Mouse (Mus musculus) heart, postnatal 4 days (tissue): ENCODE data around the gene Runx2. TPM values are rescaled to one million over a fixed set of nuclear protein-coding genes. Genes with fewer than 3 reads are reported as not detected.

Experiments
- DNase-seq: peaks from one replicate; pipeline ENCODE4 v3.0.0; 2021
- total RNA-seq, 2 experiments: library from RNA; stranded (reverse); gene quantifications; 2 replicates each; pipeline ENCODE4 v1.2.3; 2021

The Runx2 gene
- total RNA-seq, 2 experiments from 2014 or later = 0.25 to 0.50 TPM

DNA sequence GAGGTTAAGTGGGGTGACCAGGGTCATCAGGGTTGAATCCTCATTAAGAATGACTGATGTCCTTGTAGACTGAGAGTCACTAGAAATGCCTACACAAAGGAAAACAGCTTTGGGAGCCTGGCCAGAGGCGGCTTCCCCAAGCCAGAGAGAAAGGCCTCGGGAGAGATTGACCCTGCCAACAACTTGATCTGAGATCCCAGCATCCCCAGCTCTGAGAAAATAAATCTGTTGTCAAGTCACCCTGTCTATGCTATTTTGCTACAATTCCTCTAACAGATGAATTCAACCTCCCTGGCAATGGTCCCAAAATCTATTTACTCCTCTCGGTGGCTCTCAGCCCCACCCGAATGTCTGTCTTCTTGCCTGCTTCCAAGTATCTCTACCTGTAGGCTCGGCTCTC lies 291.7 kb downstream of the Runx2 start:
- peak; percentile 23 for DNase-seq

DNA sequence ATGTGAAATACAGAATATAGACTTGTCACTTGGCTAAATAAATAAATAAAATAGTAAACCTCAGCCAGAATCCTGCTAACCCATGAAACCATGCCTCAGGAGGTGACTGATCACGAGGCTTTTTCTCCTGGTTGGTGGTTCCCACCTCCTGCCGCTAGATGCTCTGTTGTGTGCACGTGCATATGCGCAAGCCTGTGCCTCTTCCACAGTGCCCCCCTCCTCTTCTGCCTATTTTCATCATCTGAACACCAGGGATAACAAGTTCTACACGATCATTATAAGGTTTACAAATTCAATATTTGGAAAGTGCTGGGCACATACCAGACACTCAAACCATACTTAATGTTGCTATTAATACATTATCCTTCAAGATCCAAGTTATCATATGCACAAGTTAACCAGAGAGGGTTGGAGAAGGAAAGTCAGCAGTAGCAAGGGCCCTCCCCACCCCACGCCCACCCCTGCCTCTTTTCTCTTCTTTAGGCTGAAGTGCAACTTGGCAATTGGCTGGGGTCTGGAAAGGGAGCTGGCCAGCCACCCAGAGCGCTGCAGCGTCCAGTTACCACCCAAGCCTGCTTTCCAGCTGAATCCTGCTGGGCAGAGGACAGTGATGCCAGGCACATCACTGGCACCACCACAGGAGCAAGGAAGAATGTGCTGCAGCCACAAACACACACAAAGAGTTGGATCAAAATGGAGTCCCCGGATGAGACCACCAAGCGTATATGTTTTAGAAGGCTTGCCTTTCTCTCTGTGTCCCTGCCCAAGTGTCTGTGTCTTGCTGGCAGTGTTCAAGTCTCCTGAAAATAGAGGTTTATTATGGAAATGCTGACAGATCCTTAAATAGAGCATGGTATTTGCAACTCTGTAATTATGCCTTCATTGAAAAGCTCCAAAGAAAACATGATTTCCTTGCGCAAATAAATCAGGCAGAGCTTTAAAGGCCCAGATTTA lies 294.2 kb downstream of the Runx2 start:
- DNase-seq = no peak

DNA sequence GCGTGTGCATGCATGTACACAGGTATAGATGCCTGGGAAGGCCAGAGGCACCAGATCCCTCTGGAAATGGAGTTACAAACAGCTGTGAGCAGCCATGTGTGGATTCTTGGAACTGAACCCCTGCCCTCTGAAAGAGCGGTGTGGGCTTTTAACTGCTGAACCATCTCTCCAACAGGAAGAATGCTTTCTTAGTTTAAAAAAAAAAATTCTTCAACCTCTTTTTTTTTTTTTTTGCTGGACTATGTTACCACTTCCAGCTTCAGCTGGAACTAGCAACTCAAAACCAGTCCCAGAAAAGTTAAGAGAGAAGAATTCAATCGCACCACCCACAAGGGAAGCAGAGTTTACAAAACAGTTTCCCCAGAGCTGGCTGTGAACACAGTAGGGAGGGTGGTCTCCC lies 295.2 kb downstream of the Runx2 start:
- no peak for DNase-seq

DNA sequence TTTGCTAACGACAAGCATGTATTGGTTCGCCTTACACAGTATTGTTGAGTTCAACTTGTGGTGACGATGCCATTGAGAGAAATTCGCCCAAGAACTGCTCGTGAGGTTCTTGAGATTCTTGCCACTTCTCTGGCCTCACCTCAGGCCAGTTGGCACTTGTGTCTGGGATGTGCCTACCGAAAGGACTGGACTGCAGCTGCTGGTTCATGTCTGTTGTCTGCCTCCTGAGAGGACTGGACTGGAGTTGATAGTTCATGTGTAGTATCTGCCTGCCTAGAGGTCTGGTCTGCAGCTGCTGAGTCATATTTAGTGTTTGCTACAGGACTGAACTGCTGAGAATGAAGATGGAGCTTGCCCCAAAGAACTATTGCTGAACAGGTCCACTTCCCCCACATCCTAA lies 296.4 kb downstream of the Runx2 start:
- no peak for DNase-seq

DNA sequence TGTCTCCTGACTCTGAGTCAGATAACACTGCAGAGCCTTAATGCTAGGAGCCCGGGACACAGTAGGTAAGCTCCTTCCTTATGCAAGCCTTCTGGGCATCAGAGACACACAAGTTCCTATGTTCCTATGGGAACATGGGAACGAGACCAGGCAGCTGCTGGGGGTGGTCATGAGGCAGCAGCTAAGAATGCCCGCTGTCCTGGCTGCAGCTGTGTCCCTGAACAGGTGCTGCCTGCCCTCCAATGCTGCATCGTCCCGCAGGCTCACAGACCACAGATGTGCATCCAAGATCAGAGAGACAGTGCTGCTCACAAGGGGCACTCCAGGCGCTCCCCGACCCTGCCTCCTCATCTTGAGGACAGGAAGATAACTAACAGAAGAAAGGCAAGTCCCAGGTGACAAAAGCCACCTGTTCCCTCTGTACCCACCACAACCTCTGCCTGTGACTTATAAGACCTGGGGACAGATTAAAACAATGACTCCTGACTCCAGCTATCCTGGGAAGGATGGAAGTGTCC lies 306.3 kb downstream of the Runx2 start:
- DNase-seq = no peak

DNA sequence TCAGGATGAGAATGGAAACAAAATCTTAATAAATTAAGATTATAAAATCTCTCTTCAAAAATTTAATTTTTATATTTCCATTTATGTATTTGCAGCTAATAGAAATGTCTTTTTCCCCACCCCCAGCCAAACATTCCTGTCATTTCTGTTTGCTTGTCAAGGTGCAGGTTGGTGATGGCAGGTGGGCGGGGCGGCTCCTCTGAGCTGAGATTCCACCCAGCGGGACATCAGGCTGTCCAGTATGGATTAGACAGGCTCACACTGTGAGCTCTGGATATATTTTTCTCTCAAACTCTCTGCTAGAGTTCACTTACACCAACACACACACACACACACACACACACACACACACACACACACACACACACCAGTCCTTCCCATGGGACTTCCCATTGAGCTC lies 306.9 kb downstream of the Runx2 start:
- DNase-seq = no peak

DNA sequence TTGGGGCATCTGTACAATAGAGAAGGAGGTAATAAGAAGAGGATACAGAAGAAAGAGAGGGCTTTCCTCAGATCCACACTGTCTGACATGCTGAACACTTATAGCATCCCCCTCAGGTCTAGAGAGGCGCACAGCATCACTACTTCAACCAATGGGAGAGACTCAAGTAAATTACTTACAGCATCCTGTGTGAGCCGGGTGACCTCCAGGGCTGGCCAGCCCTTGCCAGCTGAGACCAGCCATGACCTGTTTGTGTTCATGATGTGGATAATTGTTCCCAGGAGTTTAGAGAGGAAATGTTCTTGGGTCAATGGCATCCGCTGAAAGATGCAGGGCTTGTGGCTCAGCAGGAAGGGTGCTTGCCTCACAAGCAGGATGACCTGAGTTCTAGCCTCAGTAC lies 308.1 kb downstream of the Runx2 start:
- no peak for DNase-seq

DNA sequence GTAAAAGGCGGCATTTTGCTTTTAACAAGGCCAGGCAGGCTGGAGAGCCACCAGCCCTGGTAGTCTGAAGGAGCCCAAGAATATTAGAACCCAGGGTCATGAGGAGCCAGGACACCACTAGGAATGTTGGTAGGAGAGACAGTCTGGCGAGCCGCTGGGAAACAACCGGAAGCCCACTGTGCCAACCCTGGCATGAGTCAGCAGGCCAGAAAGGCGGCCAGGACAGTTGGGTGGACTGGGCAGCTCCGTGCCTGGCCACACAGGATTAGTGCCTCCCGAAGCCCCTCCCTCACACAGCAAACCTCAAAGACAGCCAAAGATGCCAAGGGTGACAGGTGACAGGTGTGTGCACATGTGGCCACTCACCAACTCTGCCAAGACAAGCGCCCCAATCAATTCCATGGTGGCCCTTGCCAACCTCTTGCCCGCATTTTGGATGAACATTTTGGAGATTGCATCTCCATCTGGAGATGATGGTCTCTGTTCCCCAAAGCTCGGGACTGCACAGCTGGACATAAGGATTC lies 309.7 kb downstream of the Runx2 start:
- DNase-seq = no peak

DNA sequence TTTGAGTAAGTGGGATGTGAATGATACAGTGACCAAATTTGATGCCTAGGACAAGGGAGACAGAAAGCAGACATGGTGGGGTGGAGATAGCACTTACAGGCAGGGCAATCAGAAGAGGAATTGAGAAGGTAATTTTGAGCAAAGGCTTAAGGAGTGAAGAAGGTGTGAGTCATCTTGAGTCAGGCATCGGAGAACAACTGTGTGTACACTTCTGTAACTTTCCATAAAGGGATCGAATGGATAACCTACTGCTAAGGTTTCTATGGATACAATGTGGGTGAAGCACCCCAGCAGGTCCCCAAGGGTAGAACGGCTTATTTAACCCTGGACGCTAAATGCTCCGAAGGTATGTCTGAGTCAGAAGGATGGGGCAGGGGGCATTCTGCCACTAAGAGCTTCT lies 312.4 kb downstream of the Runx2 start:
- no peak for DNase-seq

DNA sequence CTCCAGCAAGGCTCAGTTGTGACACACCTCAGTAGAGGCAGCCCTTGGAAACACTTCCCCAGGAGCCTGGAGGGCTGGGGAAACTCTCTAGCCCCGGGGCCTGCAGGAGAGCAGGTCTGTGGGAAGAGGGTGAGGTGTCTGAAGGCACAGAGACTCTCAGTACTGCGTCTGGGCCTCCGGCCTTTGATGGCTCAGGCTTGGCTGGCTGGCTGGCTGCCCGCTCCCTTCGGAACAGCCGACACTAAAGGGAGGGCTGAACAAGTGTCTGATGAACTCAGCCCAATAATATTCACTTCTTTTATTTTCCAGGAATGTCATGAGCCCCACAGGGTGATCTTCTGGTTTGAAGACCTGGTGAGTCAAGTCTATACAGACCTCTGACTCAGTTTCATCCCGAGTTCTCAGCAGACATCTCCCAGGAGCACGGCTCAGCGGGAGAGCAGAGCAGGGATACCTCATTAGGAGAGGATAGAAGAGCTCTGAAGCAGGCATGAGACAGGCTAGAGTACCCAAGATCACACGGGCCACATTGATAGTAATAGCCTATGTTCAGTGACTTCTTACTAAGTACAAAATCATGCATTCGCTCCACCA lies 314.2 kb downstream of the Runx2 start:
- DNase-seq = peak; percentile 63

DNA sequence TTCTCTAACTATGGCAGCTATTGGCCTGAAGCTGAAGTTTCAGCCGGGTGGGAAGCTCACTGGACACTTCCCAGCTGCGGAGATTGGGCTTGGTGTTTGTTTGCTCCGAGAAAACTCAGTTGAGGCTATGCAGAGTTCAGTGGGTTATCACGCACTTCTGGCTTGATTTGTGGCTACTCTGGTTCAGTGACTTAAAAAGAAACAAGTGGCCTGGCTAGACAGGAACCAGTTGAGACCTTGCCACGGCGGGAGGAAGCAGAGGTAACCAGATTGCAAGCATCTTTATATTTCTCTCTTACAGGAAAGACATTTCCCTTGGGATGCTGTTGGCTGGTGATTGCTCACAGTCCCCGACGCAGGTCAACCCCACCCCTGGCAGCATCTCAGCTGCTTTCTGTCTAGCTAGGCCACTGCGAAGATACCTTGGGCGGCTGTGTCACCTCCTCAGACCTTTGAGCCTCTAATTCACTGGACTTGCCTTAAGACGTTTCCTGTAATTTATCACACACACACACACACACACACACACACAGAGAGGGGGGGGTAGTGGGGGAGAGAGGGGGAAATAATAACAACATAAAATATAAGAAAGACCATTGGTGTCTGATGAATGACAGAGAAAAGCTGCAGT lies 324.3 kb downstream of the Runx2 start:
- DNase-seq = no peak

DNA sequence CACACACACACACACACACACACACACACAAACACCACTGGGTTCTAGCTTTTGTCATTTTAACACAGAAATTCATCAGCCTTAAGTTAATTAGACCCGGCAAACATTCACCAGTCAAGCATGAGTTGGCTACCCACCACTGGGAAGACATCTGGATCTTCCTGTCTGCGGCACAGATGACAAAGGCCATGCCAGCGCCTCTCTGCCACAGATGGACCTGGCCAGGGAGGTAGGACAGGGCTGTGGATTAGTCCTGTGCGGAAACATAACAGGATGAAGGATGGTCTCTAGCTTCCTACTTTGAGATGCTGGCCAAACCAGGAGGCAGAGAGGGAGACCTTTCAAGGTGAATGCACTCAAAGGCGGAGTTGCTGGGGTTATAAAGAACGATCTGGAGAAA lies 325.3 kb downstream of the Runx2 start:
- DNase-seq = no peak

DNA sequence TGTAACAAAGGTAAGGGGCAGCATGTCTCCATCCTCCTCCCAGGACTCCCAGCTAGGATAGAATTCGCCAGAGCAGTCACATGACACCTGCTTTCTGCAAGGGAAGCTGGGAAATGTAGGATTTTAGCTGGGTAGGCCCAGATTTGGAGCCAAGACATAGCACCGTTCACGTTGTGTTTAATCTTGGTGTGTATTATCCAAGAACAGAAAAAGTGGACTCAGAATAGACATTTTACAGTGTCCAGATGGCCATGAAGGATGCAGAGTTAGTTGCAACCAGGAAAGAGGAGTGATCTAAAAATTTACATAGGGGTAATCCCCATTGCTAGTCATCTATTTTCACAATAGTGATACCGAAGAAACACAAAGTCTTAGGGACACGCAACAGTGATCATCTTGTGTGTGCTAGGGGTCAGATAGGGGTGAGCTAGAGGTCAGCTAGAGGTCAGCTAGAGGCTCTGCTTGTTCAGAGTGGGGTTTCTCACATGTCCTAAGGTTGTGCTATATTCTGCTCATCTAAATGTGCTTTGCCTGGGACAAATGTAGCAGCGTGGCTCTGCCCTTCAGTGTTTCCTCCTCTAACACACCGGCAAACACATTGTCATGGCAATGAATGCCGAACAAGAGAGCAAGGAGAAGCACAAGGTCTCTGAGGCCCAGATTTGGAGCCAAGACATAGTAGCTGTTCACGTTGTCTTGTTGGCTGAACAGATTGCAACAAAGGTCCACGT lies 326.9 kb downstream of the Runx2 start:
- no peak for DNase-seq

DNA sequence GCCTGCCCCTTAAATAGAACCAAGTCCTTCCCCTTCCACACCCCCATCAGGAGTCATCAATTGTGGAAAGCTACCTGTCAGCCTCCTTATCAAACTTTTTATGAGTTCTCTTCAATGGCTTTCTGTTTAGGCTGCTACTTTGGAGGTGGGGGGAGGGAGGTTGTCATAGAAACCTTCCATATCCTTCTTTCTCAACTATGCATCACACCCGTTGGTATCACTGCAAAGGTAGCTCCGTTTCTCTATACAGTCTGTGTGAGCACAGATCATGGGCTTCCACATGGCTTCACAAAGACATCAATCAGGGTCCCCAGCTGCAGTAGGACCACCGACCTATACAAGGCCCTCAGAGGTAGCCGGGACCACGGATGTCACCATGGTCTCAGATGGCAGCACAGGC lies 329.3 kb downstream of the Runx2 start:
- DNase-seq = no peak

DNA sequence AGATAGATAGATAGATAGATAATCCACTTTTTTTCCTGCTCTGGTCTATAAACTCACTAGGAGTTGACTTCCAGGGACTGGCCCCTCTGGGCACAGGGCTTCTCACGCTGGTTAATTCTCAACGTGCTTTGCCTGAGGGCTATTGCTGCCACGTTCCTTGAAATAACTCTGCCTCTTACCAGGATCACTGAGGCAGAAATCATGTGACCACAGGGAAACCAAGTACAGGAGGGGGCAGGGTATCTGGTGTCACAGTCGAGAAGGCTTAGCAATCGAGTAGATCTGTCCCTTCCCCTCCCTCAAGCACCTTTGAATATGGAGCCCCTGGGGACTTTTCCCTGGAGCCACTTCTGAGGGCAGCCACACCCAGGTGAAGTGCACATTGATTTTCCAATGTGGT lies 334.7 kb downstream of the Runx2 start:
- no peak for DNase-seq

DNA sequence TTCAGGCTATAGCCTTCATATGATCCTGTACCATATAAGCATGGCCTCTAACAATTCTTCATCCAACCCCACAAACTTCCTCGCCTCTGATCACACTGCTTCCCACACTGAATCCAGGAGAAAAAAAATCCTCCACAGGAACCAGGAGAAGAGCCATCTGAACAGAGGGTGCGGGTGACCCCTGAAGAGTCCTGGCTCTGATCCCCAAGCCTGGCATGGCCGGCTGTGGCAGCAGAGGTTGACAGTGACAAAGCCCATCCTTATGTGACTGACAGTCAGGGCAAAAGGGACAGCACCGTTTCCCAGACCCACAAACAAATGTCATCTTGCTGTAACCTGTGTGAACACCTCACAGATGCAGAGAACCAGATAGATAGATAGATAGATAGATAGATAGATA lies 335.1 kb downstream of the Runx2 start:
- DNase-seq = no peak

DNA sequence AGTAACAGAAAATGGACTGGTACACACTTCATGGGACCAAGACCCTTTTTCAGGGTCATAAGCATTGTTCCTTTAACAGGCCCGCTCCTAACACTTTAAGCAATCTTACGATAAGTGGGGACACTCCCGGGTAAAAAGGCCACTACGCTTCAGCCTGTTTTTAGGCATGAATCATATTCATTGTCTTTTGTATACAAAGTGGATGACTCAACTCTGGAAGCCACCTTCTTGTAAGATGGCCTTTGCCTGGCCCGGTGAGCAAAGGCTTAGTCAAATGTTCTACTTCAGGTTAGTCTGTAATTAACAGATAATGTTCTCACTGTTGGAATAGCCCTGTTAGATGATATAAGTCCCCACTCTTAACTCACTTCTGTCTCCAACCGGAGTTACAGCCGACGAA lies 338.7 kb downstream of the Runx2 start:
- no peak for DNase-seq

DNA sequence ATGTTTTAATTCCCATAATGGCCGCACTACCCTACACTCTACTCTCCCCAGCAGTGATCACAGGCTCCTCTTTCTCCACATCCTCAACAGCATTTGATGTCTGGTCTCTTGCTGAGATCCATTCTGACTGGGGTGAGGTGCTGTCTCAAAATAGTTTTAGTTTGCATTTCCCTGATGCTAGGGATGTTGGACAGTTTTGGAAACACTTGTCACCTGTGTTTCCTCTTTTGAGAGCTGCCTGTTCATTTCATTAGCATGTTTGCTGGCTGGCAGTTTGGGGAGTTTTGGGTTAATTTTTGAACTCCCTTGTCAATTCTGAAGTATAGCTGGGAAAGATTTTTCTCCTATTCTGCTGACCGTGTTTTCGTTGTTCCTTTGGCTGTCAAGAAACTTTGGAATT lies 340.3 kb downstream of the Runx2 start:
- no peak for DNase-seq

DNA sequence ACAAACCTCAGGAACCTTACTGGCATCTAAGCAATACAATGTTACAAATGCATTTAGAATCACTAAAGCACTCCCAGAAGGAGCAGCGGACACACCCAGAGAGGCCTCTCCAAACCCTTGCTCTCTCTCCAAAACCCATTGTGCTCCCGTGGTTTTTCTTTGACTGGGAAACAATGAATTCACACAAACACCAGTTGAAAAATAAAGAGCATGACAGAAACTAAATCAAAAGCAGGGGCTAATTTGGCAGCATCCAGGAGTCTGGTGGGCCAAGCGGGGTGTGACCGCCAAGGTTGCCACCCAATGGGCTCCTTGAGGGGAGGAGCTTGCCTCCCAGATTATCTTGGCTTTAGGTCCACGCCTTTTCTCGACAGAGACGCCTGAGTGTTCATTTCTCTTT lies 341.9 kb downstream of the Runx2 start:
- no peak for DNase-seq

DNA sequence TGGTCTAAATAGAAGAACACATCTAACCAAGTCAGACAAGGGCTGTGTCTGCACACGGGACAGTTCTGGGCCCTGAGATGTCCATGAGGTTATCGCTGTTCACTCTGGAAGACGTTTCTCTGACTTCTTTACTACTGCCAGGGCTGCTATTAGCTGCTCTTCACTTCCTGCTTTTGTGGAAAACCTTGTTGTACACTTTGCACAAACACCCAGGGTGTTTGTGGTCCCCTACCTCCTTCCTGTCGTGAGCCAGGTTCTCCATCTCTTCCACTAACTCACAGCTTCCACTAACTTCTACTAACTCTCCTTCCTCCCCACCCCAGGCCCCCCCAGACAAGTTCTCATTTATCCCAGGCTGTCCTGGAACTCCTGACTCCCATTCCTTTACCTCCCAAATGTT lies 350.9 kb downstream of the Runx2 start:
- DNase-seq = no peak

DNA sequence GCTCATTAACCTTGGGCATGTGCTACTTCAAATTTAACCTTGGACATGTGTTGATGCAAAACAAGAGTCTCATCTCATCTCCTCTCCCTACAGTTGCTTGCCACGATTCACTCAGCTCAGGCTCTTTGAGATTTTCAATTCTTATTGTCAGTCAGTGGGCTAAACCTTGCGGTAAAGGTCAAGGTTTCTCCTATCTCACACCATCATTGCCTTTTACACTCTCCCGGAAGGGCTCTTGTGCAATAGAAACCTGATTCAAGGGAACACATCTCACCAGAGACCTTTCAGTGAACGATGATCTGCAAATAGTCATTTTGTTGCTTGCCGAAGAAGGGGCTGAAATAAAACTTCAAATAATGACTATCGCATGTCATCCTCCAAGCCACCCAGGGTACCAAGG lies 354.4 kb downstream of the Runx2 start:
- DNase-seq = no peak

DNA sequence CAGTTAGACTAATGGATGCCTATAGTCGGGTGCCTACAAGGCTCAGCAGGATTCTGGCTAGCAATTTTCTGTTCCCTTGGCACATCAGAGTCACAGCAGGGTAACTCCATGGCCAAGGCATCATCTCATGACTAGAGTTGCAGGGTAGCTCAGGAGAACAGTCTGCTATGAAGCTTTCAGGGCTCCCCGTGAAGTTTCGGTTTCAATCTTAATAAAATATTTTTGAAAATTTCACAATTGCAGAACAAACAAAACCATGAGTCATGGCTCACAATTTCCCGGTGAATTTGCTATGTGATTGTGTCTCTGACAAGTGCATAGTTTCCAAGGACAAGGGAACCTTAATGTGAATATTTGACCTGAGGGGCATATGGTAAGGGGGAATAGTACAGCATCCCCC lies 355.6 kb downstream of the Runx2 start:
- DNase-seq = no peak

DNA sequence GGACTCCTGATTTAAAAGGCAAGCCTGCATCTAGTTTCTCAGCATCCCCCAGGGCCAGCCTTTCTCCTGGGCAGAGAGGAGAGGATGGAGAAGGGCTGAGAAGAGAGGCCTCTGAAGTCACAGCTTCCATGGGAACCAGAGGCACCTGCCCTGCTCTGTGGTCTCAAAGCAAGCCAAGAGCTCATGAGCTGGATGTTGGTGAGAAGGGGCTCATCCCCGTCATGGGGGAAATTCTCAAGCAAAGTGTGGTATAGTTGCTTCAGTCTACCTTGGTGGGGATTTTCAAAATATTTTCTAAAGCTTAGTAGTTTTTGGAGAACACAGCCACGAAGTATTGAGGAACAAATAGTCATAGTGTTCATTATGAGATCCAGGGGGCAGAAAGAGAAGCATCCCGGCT lies 357.9 kb downstream of the Runx2 start:
- no peak for DNase-seq
